Mouse (Mus musculus) lung, adult 2 months (tissue): ENCODE data around the gene Prkch.

ENCODE experiments used
- CTCF ChIP-seq: fragments of 200-500 bp; IDR thresholded peaks from 2 replicates; pipeline ENCODE4 v1.5.1; 2011; ENCODE audit warnings: mild to moderate bottlenecking, low read length, control low read depth; ENCODE audit not compliant: insufficient read depth
- POLR2A ChIP-seq: fragments of 200-500 bp; IDR thresholded peaks from 2 replicates; pipeline ENCODE4 v1.6.1; 2011; ENCODE audit warnings: low read depth, mild to moderate bottlenecking, control low read depth, low read length, borderline replicate concordance; ENCODE audit errors: extremely low read depth

- TF ChIP-seq POLR2A (no peak), CTCF (no peak)
Measured at GRCm38 (mm10) chr12:73564176-73564575, 20.4 kb upstream of the Prkch start.
